Comparison of ENCODE assay signal across 18 mouse cellular contexts in genomic region chr7:91434739-91435138, GRCm38 (mm10).
"Had no signal": no experiment of that assay in that cellular context is flagged by ENCODE, and none has a peak within 500 bp of the region (broad histone marks: within the 10 kb centered on the region; RNA-seq: fewer than 3 reads in every experiment).

No protein-coding gene starts in this region.

- ATAC-seq: midbrain, embryonic 16.5 days had no signal

- H3K4me1 ChIP-seq: midbrain, embryonic 10.5 days; midbrain, embryonic 12.5 days had no signal

- H3K4me3 ChIP-seq: midbrain, embryonic 10.5 days; midbrain, embryonic 12.5 days; myocyte; neural tube, embryonic 13.5 days; neural tube, embryonic 15.5 days had no signal

- DNase-seq: lung, embryonic 14.5 days; lung, postnatal 10 days; lung, postnatal 4 days; midbrain, embryonic 14.5 days; retina, postnatal 1 day; right cerebral cortex, adult 18-20 months; right cerebral cortex, postnatal 25 days; right cerebral cortex, postnatal 4 days; spleen, adult 18-20 months; thymus, adult 18-20 months; thymus, postnatal 14 days; thymus, postnatal 36 days had no signal

- H3K27ac ChIP-seq: midbrain, embryonic 10.5 days; midbrain, embryonic 12.5 days; neural tube, embryonic 13.5 days; neural tube, embryonic 15.5 days had no signal
